Mouse (Mus musculus) layer of hippocampus, adult 18-20 months (tissue): ENCODE results near the gene Psmd3. TPM values are rescaled to one million over a fixed set of nuclear protein-coding genes. Genes with fewer than 3 reads are reported as not detected.
A peak's percentile ranks its signal among the peaks of the same experiment; 100 is the strongest.

Experiments used
- DNase-seq, 2 experiments: peaks; one replicate each; pipeline ENCODE4 v3.0.0; 2022; ENCODE audit warnings: low spot score in 2 of 2
- total RNA-seq, 2 experiments: library from RNA; stranded (reverse); gene quantifications; 2 replicates each; pipeline ENCODE4 v1.2.3; 2021

Psmd3 gene
- total RNA-seq, 2 experiments from 2014 or later, result 126 to 131 TPM

DNA sequence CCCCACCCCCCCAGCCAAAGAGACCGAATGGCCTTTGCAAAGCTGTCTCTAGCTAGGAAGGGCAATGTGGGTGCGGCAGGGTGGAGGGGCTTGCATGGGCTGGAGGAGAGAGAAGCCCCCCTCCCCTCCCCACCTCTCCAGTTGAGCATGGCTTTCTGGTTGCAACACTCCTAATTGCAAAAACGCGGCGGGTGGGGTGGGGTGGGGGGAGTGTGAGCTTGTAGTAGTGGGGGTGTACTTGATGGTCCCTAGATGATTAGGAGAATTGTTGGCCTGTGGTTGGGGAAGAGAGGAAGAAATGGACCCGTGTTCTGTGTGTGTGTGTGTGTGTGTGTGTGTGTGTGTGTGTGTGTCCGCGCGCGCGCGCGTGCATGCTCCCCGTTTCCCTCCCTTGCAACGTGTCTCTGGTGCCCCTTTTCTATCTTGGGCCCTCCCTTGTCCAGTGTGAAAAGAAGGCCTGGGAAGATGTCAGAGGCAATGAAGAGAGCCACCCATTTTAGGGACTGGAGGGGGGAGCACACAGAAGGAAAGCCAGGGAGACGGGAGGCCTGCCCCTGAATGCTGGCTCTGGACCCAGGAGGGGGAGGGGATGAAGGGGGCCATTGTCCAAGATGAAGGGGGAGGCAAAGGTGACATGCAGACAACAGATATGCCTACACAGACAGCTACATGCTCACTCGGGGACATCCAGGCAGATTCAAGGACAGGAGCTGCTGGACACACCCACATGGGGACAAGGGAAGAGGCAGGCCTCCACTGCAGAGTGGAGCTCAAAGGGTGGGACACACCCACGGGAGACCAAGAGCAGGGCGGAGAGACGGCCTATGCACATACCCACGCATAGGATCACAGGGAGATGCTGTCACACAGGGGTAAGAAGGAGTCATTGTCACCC lies 60.3 kb downstream of the Psmd3 start:
- DNase-seq, result peak in 1 of 2 experiments; percentile 62

DNA sequence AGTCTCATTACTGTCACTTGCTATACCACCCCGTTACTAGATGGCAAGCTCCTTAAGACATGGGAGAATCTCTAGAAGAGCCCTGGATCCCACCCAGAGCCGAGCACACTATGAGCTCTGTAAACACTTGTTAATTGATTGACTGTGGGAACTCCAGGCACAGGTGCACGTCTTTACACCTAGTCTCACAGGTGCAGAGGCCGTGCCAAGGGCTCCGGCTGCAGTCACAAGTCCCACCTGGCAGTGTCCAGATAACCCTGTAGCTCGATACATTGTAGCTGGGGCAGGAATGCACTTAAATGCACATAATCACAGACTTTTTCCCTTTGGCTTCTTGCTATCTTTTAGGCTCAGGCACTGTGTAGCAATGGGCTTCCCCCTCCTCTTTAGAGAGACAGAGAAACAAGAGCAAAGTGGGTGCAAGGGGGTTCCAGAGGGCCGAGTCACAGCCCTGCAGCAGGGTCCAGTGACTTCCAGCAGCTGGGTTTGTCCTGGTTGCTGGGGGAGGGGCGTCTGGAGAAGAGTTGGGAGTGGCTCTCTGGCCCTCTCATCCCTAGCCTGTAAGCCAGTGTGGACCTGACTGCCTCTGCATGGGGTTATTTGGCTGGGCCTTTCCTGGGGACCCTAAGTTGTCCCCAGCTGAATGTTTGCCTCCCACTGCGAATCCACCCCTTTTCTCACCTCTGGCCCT lies 61.4 kb downstream of the Psmd3 start:
- DNase-seq, result peak in 1 of 2 experiments; percentile 48

DNA sequence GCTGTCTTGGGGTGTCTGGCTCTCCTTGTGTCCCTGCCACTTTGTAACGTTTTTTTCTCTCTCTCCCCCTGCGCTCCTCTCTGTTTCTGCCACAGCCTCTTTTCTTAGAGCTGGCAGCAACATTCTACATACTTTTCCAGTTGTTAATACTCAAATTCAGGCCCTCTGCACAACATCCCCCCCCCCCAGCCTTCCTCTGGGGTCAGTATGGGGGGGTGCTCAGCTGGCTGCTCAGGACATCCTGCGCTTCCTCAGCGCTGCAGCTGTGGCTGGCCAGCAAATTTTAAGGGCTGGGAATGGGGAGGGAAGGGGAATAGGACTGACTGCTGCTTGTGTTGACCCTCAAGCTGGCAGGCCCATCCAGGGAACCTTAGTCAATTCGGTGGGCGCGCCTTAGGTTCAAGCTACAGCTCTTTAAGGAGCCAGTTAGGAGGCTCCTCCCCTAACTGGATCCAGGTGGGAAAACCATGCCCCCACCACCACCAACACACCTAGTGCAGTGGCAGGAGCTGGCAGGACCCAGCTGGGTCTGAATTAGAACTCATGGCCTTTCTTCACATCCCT lies 62.2 kb downstream of the Psmd3 start:
- DNase-seq, result no peak

Other genes with a start within 250 kb of the Psmd3 start
- 10 to 100 TPM; 83.0 to 95.4 TPM for gene Mien1, start 243.6 kb upstream of the Psmd3 start, total RNA-seq
- gene Grb7, start 236.2 kb upstream of the Psmd3 start, total RNA-seq, result 1 to 10 TPM; 1.2 to 2.1 TPM
- gene Ikzf3, start 136.5 kb upstream of the Psmd3 start, total RNA-seq, result not detected
- gene Zpbp2, start 131.5 kb upstream of the Psmd3 start, total RNA-seq, result not detected
- gene Ormdl3, start 95.2 kb upstream of the Psmd3 start, total RNA-seq, result 10 to 100 TPM; 59.2 to 60.6 TPM
- gene Lrrc3c, start 84.3 kb upstream of the Psmd3 start, total RNA-seq, result not detected
- 10 to 100 TPM; 11.6 to 11.8 TPM for gene Gm12355, start 56.9 kb upstream of the Psmd3 start, total RNA-seq
- not detected for gene Gsdma3, start 56.2 kb upstream of the Psmd3 start, total RNA-seq
- gene Gsdma2, start 35.8 kb upstream of the Psmd3 start, total RNA-seq, result not detected
- gene Gsdma, start 18.2 kb upstream of the Psmd3 start, total RNA-seq, result not detected
- not detected for gene Csf3, start 18.7 kb downstream of the Psmd3 start, total RNA-seq
- gene Med24, start 46.9 kb downstream of the Psmd3 start, total RNA-seq, result 100 to 1,000 TPM; 126 TPM
- gene Thra, start 58.1 kb downstream of the Psmd3 start, total RNA-seq, result 1,000 to 10,000 TPM; 1,110 to 1,111 TPM
- gene Nr1d1, start 92.8 kb downstream of the Psmd3 start, total RNA-seq, result 10 to 100 TPM; 66.6 to 84.3 TPM
- gene Msl1, start 113.0 kb downstream of the Psmd3 start, total RNA-seq, result 100 to 1,000 TPM; 178 to 183 TPM
- gene Casc3, start 122.4 kb downstream of the Psmd3 start, total RNA-seq, result 10 to 100 TPM; 57.0 to 58.4 TPM
- 100 to 1,000 TPM; 196 to 203 TPM for gene Rapgefl1, start 154.2 kb downstream of the Psmd3 start, total RNA-seq
- 10 to 100 TPM; 75.9 to 80.7 TPM for gene Wipf2, start 181.1 kb downstream of the Psmd3 start, total RNA-seq
- under 1 TPM; 0.36 to 0.79 TPM for gene Cdc6, start 225.2 kb downstream of the Psmd3 start, total RNA-seq
- gene Rara, start 245.3 kb downstream of the Psmd3 start, total RNA-seq, result 10 to 100 TPM; 18.3 to 26.6 TPM